ENCODE assay signal across 9 mouse cellular contexts in genomic region chr14:121037276-121037675, GRCm38 (mm10). TPM values are rescaled to one million over a fixed set of nuclear protein-coding genes. Genes with fewer than 3 reads are reported as not detected.
A peak's percentile ranks its signal among the peaks of the same experiment; 100 is the strongest.
DNase-seq lines count a peak whose midpoint lies in the region; ATAC-seq and TF ChIP-seq lines count a peak whose summit lies in the region.
"Had no signal": no experiment of that assay in that cellular context is flagged by ENCODE, and none has a peak within 500 bp of the region (broad histone marks: within the 10 kb centered on the region; RNA-seq: fewer than 3 reads in every experiment).

No protein-coding gene starts in this region.

- no peaks in the 10 kb centered on the region for H3K9me3 ChIP-seq in kidney, embryonic 14.5 days (ENCODE audit: control insufficient read depth, low read length)
- H3K9me3 ChIP-seq in embryonic facial prominence, embryonic 12.5 days, result no peaks in the 10 kb centered on the region
- H3K9me3 ChIP-seq in hindbrain, postnatal 0 days (ENCODE audit: low read length), result no peaks in the 10 kb centered on the region
- H3K9me3 ChIP-seq in midbrain, postnatal 0 days (ENCODE audit: low read length), result no peaks in the 10 kb centered on the region

- peak overlapping the region; percentile 84 for H3K4me3 ChIP-seq in kidney, embryonic 14.5 days (ENCODE audit: low read length)
- H3K4me3 ChIP-seq in embryonic facial prominence, embryonic 12.5 days, result peak overlapping the region; percentile 57
- H3K4me3 ChIP-seq in hindbrain, postnatal 0 days (ENCODE audit: low read length), result peak overlapping the region; percentile 73
- H3K4me3 ChIP-seq in midbrain, postnatal 0 days (ENCODE audit: low read depth, low read length), result peak overlapping the region; percentile 85

- peak overlapping the region; percentile 98; the same call in 1 of the 2 replicates for H3K9ac ChIP-seq in kidney, embryonic 14.5 days (ENCODE audit: low read depth, low read length)
- H3K9ac ChIP-seq in embryonic facial prominence, embryonic 12.5 days, result peak overlapping the region; percentile 83; the same call in 1 of the 2 replicates
- peak overlapping the region; percentile 95 for H3K9ac ChIP-seq in hindbrain, postnatal 0 days (replicated peaks; ENCODE audit: low read length)
- H3K9ac ChIP-seq in midbrain, postnatal 0 days (replicated peaks; ENCODE audit: low read length, poor library complexity, severe bottlenecking), result peak overlapping the region; percentile 95

- H3K4me2 ChIP-seq in kidney, embryonic 14.5 days (replicated peaks; ENCODE audit: low read depth, low read length), result peak overlapping the region; percentile 95
- peak overlapping the region; percentile 97 for H3K4me2 ChIP-seq in embryonic facial prominence, embryonic 12.5 days (replicated peaks)
- peak overlapping the region; percentile 92 for H3K4me2 ChIP-seq in hindbrain, postnatal 0 days (ENCODE audit: low read depth, low read length)
- H3K4me2 ChIP-seq in midbrain, postnatal 0 days (ENCODE audit: low read depth, low read length, poor library complexity, severe bottlenecking), result peak overlapping the region; percentile 83

- no peaks in the 10 kb centered on the region for H3K36me3 ChIP-seq in kidney, embryonic 14.5 days (ENCODE audit: control insufficient read depth, insufficient read depth, low read length)
- no peaks in the 10 kb centered on the region for H3K36me3 ChIP-seq in embryonic facial prominence, embryonic 12.5 days
- H3K36me3 ChIP-seq in hindbrain, postnatal 0 days (ENCODE audit: insufficient read depth, low read length), result no peaks in the 10 kb centered on the region
- no peaks in the 10 kb centered on the region for H3K36me3 ChIP-seq in midbrain, postnatal 0 days (ENCODE audit: insufficient read depth, low read length)
- H3K36me3 ChIP-seq: G1E had no signal

- H3K27me3 ChIP-seq in kidney, embryonic 14.5 days (ENCODE audit: control insufficient read depth, insufficient read depth, low read length), result no peaks in the 10 kb centered on the region
- H3K27me3 ChIP-seq in embryonic facial prominence, embryonic 12.5 days, result 0 out of 2 replicates have a peak, but pooled peaks cover 2% of the 10 kb centered on the region
- H3K27me3 ChIP-seq in hindbrain, postnatal 0 days (ENCODE audit: insufficient read depth, low read length), result no peaks in the 10 kb centered on the region
- no peaks in the 10 kb centered on the region for H3K27me3 ChIP-seq in midbrain, postnatal 0 days (ENCODE audit: insufficient read depth, low read length)

- H3K4me1 ChIP-seq in kidney, embryonic 14.5 days (ENCODE audit: control insufficient read depth, insufficient read depth, low read length), result peaks cover 29% of the 10 kb centered on the region
- peaks cover 39% of the 10 kb centered on the region for H3K4me1 ChIP-seq in embryonic facial prominence, embryonic 12.5 days
- peaks cover 16% of the 10 kb centered on the region for H3K4me1 ChIP-seq in hindbrain, postnatal 0 days (ENCODE audit: insufficient read depth, low read length)
- peaks cover 15% of the 10 kb centered on the region for H3K4me1 ChIP-seq in midbrain, postnatal 0 days (ENCODE audit: insufficient read depth, low read length)

- WGBS in kidney, embryonic 14.5 days, result 20% methylated on average over 7 of the region's 7 CpGs
- WGBS in embryonic facial prominence, embryonic 12.5 days, result 15% methylated on average over 7 of the region's 7 CpGs
- 18% methylated on average over 7 of the region's 7 CpGs for WGBS in hindbrain, postnatal 0 days
- 32% methylated on average over 7 of the region's 7 CpGs for WGBS in midbrain, postnatal 0 days

- ATAC-seq in kidney, embryonic 14.5 days (ENCODE audit: low FRiP score, low TSS enrichment), result no peak
- no peak for ATAC-seq in embryonic facial prominence, embryonic 12.5 days (ENCODE audit: insufficient number of reproducible peaks, insufficient read depth, low FRiP score, low TSS enrichment)
- no peak for ATAC-seq in hindbrain, postnatal 0 days
- ATAC-seq in midbrain, postnatal 0 days (ENCODE audit: low FRiP score), result no peak

- TF ChIP-seq CTCF in hindbrain, postnatal 0 days (IDR thresholded peaks at IDR 0.05; ENCODE audit: low read depth), result no peak
- TF ChIP-seq CTCF in midbrain, postnatal 0 days (IDR thresholded peaks at IDR 0.05), result no peak

- DNase-seq in kidney, adult 18-20 months, result no peak
- peak; percentile 47 for DNase-seq in hindbrain, postnatal 0 days (ENCODE audit: low spot score)
- DNase-seq in midbrain, postnatal 0 days (ENCODE audit: low spot score), result peak; percentile 45
- no peak for DNase-seq in ovary, postnatal 14 days (ENCODE audit: low spot score)
- DNase-seq in ovary, postnatal 36 days (ENCODE audit: low spot score), result no peak
- no peak for DNase-seq in layer of hippocampus, adult 9-10 months (ENCODE audit: low spot score)

- no peak overlapping the region for H3K27ac ChIP-seq in kidney, embryonic 14.5 days (ENCODE audit: low read depth, low read length)
- peak overlapping the region; percentile 88 for H3K27ac ChIP-seq in embryonic facial prominence, embryonic 12.5 days
- H3K27ac ChIP-seq in hindbrain, postnatal 0 days, result peak overlapping the region; percentile 89
- H3K27ac ChIP-seq in midbrain, postnatal 0 days (ENCODE audit: low read depth, low read length), result no peak overlapping the region

RNA-seq across cellular contexts. Expression of gene Farp1, which starts 2.3 kb away (rescaled TPM):
- polyA plus RNA-seq in kidney, embryonic 14.5 days (2014; fragmentation: Nextera tagmentation; extraction: Ambion mirVana), result 32.1 and 43.3 TPM in 2 replicates
- polyA plus RNA-seq in embryonic facial prominence, embryonic 12.5 days (2016; fragmentation: Nextera tagmentation; extraction: Ambion mirVana), result 53.1 and 55.9 TPM in 2 replicates
- total RNA-seq in hindbrain, postnatal 0 days (2014; rRNA removed), result 82.7 and 99.0 TPM in 2 replicates
- polyA plus RNA-seq in hindbrain, postnatal 0 days (2015; fragmentation: Nextera tagmentation; extraction: Ambion mirVana), result 27.2 and 31.7 TPM in 2 replicates
- 99.4 and 113 TPM in 2 replicates for total RNA-seq in midbrain, postnatal 0 days (2014; rRNA removed)
- 38.9 and 41.8 TPM in 2 replicates for polyA plus RNA-seq in midbrain, postnatal 0 days (2015; fragmentation: Nextera tagmentation; extraction: Ambion mirVana)

Comparison
In these comparisons a context has a peak if more than half of its experiments do, and no peak if none do; other contexts are left out.
1. H3K27ac ChIP-seq: peak in embryonic facial prominence, embryonic 12.5 days (single experiment) and hindbrain, postnatal 0 days (single experiment); none in kidney, embryonic 14.5 days (single experiment) and midbrain, postnatal 0 days (single experiment).
2. DNase-seq: peak in hindbrain, postnatal 0 days (single experiment) and midbrain, postnatal 0 days (single experiment); none in kidney, adult 18-20 months (single experiment), ovary, postnatal 14 days (single experiment), ovary, postnatal 36 days (single experiment) and layer of hippocampus, adult 9-10 months (single experiment).
3. Peak in every context shown above with its lines, with median percentiles within 50 percentile points of each other: H3K4me2 ChIP-seq, H3K4me3 ChIP-seq and H3K9ac ChIP-seq.